Mouse (Mus musculus): ENCODE data around the gene Il4ra. TPM values are rescaled to one million over a fixed set of nuclear protein-coding genes. Genes with fewer than 3 reads are reported as not detected.

Gene Il4ra
- polyA plus RNA-seq, 1 experiment from 2014 or later = 2.5 TPM

DNA sequence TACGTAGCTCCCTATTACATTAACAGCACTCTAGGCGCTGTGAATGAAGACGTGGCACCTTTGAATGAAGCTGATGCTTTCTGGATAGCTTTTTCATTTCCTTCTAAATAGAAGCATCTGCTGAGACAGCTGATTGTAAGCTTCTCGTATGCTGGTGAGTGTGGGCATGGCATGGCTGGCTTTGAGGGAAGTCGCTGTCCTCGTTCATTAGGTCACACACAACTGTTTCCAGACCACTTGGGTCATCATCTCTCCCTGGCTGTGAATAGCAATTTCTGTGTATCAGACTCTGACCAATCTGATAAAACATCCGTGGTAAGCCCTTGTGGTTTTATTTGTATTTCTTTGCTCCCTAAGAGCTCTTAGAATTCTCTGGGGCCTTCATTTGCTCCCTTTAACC, 66.1 kb downstream of the Il4ra start:
- H3K36me3 ChIP-seq (ENCODE audit: control insufficient read depth, insufficient read depth, low read length) = no peaks in the 10 kb centered on the region
- no peaks in the 10 kb centered on the region for H3K9me3 ChIP-seq (ENCODE audit: control insufficient read depth, low read length)
- no peaks in the 10 kb centered on the region for H3K27me3 ChIP-seq (ENCODE audit: control insufficient read depth, insufficient read depth, low read length)
- ATAC-seq (ENCODE audit: low FRiP score) (no peak), DNase-seq (ENCODE audit: low spot score) (no peak)
- WGBS = 85% methylated on average over 7 of the region's 7 CpGs
- no peak overlapping the region for H3K4me2 ChIP-seq (replicated peaks; ENCODE audit: low read depth, low read length)
- H3K4me1 ChIP-seq (replicated peaks; ENCODE audit: control insufficient read depth, insufficient read depth, low read length) = no peaks in the 10 kb centered on the region
- no peak overlapping the region for H3K27ac ChIP-seq (ENCODE audit: low read depth, low read length)
- H3K4me3 ChIP-seq (ENCODE audit: low read depth, low read length) = no peak overlapping the region
- H3K9ac ChIP-seq (ENCODE audit: low read depth, low read length) = no peak overlapping the region

DNA sequence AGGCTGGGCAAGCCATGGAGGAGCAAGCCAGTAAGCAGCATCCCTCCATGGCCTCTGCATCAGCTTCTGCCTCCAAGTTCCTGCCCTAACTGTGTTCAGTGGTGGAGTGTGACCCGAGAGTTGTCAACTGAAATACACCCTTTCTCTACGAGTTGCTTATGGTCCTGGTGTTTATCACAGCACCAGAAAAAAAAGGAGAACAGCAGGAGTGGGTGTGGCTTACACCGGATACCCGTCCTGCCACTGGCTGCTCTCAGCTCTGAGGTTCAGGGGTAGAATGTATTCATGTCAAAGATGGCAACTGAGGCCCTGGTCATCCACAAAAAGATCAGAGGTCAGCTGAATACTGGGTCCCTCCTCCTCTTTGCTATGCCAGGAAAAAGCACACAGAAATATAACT, 68.2 kb downstream of the Il4ra start:
- WGBS = 85% methylated on average over 4 of the region's 4 CpGs

DNA sequence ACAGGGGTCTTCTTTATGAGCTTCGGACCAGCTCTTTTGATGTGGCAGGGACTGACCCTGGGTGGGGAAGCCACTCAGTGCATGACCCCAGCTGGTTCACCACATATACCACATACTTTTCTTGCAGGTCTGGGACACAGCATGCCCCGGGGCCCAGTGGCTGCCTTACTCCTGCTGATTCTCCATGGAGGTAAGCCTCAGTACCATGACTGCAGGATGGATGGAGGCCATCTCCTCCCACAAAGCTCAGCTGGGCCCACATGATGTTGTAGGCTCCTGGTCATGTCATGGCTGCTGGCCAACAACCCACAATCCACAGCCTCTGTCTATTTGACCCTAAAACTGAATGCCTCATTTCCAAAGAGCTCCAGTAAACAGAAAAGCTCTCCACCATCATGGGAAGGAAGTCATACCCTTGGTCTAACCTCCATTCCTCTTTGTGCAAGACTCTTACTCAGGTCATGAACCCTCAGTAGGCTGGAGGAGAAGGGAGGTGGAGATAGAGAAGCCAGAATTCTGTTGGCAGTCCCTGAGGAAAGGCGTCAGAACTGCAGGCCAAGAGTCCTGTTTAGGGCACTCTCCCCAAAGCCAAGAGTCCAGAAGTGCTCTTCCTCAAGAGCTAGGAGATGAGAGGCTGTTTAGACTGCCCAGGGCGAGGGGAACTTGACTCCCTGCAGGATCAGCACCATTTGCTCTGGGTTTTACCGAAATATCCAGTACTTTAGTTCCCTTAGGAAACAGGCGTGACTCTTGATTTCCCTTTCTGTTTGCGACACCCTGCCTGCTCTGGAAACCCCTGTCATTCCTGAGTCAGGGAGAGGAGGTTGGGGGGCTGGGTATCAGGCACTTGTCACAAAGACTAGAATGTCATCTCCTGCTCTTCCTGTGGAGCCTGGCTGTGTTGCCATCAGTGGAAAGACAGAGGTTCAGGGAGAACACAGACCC, 71.1 kb downstream of the Il4ra start:
- no peak overlapping the region for H3K27ac ChIP-seq (ENCODE audit: low read depth, low read length)
- DNase-seq (ENCODE audit: low spot score) (no peak), ATAC-seq (ENCODE audit: low FRiP score) (no peak)
- H3K9me3 ChIP-seq (ENCODE audit: control insufficient read depth, low read length) = no peaks in the 10 kb centered on the region
- 76% methylated on average over 7 of the region's 7 CpGs for WGBS
- H3K4me2 ChIP-seq (replicated peaks; ENCODE audit: low read depth, low read length) = no peak overlapping the region
- H3K4me3 ChIP-seq (ENCODE audit: low read depth, low read length) = no peak overlapping the region
- H3K4me1 ChIP-seq (replicated peaks; ENCODE audit: control insufficient read depth, insufficient read depth, low read length) = no peaks in the 10 kb centered on the region
- no peak overlapping the region for H3K9ac ChIP-seq (ENCODE audit: low read depth, low read length)
- H3K36me3 ChIP-seq (ENCODE audit: control insufficient read depth, insufficient read depth, low read length) = no peaks in the 10 kb centered on the region
- H3K27me3 ChIP-seq (ENCODE audit: control insufficient read depth, insufficient read depth, low read length) = no peaks in the 10 kb centered on the region

More for the DNA sequence above, 68.2 kb downstream of the Il4ra start:
- Histone ChIP-seq H3K27me3 (ENCODE audit: control insufficient read depth, insufficient read depth, low read length) (no peaks in the 10 kb centered on the region), H3K36me3 (ENCODE audit: control insufficient read depth, insufficient read depth, low read length) (no peaks in the 10 kb centered on the region), H3K4me3 (ENCODE audit: low read depth, low read length) (no peak overlapping the region), H3K9me3 (ENCODE audit: control insufficient read depth, low read length) (no peaks in the 10 kb centered on the region), H3K27ac (ENCODE audit: low read depth, low read length) (no peak overlapping the region), H3K9ac (ENCODE audit: low read depth, low read length) (no peak overlapping the region), H3K4me1 (replicated peaks; ENCODE audit: control insufficient read depth, insufficient read depth, low read length) (no peaks in the 10 kb centered on the region), H3K4me2 (replicated peaks; ENCODE audit: low read depth, low read length) (no peak overlapping the region)
- ATAC-seq (ENCODE audit: low FRiP score) (no peak), DNase-seq (ENCODE audit: low spot score) (no peak)

DNA sequence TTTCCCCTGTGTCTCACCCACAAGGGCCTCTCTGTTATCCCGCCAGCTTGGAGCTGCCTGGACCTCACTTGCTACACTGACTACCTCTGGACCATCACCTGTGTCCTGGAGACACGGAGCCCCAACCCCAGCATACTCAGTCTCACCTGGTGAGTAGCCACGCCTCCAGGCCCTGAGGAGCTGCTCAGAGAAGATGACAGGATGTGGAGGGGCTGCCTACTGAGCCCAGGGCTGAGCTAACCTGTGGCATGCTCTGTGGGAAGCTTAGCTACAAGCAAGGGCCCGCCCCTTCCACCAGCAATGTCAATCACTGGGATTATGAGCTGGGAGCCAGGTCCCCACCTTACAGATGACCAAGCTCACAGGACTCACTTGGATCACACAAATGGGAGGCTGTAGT, 73.3 kb downstream of the Il4ra start:
- no peak overlapping the region for H3K9ac ChIP-seq (ENCODE audit: low read depth, low read length)
- WGBS = 76% methylated on average over 4 of the region's 4 CpGs

DNA sequence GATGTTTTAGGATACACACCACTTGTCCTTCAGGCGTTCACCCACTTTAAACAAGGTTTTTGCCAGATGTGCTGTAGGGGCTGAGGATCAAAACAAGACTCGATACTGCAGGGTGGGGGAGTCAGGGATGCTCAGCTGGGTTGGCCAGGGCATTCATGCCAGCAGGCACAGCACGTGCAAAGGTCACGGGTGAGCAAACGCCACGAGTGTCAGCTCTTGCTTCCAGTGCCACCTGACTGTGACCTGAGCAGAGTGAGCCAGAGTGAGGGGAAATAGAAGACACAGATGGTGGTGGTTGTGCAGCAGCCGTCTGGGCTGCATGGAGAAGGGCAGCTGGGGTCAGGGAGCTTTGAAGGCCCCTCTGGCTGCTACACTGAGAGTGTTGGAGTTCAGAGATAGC, 73.9 kb downstream of the Il4ra start:
- Histone ChIP-seq H3K4me1 (replicated peaks; ENCODE audit: control insufficient read depth, insufficient read depth, low read length) (no peaks in the 10 kb centered on the region), H3K36me3 (ENCODE audit: control insufficient read depth, insufficient read depth, low read length) (no peaks in the 10 kb centered on the region), H3K4me2 (replicated peaks; ENCODE audit: low read depth, low read length) (no peak overlapping the region), H3K4me3 (ENCODE audit: low read depth, low read length) (no peak overlapping the region), H3K27ac (ENCODE audit: low read depth, low read length) (no peak overlapping the region), H3K9me3 (ENCODE audit: control insufficient read depth, low read length) (no peaks in the 10 kb centered on the region), H3K27me3 (ENCODE audit: control insufficient read depth, insufficient read depth, low read length) (no peaks in the 10 kb centered on the region), H3K9ac (ENCODE audit: low read depth, low read length) (no peak overlapping the region)
- WGBS = 58% methylated on average over 7 of the region's 7 CpGs
- ATAC-seq (ENCODE audit: low FRiP score) = no peak
- DNase-seq (ENCODE audit: low spot score) = no peak

More for the DNA sequence above, 73.3 kb downstream of the Il4ra start:
- Histone ChIP-seq H3K4me2 (replicated peaks; ENCODE audit: low read depth, low read length) (no peak overlapping the region), H3K4me1 (replicated peaks; ENCODE audit: control insufficient read depth, insufficient read depth, low read length) (no peaks in the 10 kb centered on the region), H3K27me3 (ENCODE audit: control insufficient read depth, insufficient read depth, low read length) (no peaks in the 10 kb centered on the region), H3K27ac (ENCODE audit: low read depth, low read length) (no peak overlapping the region), H3K4me3 (ENCODE audit: low read depth, low read length) (no peak overlapping the region), H3K9me3 (ENCODE audit: control insufficient read depth, low read length) (no peaks in the 10 kb centered on the region), H3K36me3 (ENCODE audit: control insufficient read depth, insufficient read depth, low read length) (no peaks in the 10 kb centered on the region)
- DNase-seq (ENCODE audit: low spot score) (no peak), ATAC-seq (ENCODE audit: low FRiP score) (no peak)

Other genes with a start within 250 kb of the Il4ra start
- gene Kdm8, start 107.4 kb upstream of the Il4ra start, polyA plus RNA-seq (2014; fragmentation: Nextera tagmentation; extraction: Ambion mirVana) = 8.3 and 10.9 TPM in 2 replicates
- 121 and 130 TPM in 2 replicates for gene Nsmce1, start 60.5 kb upstream of the Il4ra start, polyA plus RNA-seq (2014; fragmentation: Nextera tagmentation; extraction: Ambion mirVana)
- 0.09 and 0.25 TPM in 2 replicates for gene Il21r, start 51.3 kb downstream of the Il4ra start, polyA plus RNA-seq (2014; fragmentation: Nextera tagmentation; extraction: Ambion mirVana)
- 33.3 and 45.8 TPM in 2 replicates for gene Gtf3c1, start 155.7 kb downstream of the Il4ra start, polyA plus RNA-seq (2014; fragmentation: Nextera tagmentation; extraction: Ambion mirVana)
- gene D430042O09Rik, start 155.8 kb downstream of the Il4ra start, polyA plus RNA-seq (2014; fragmentation: Nextera tagmentation; extraction: Ambion mirVana) = 8.0 TPM in 2 replicates

Measured in hindbrain, embryonic 11.5 days (tissue).